Mouse (Mus musculus): ENCODE results near the gene Wdr34.

DNA sequence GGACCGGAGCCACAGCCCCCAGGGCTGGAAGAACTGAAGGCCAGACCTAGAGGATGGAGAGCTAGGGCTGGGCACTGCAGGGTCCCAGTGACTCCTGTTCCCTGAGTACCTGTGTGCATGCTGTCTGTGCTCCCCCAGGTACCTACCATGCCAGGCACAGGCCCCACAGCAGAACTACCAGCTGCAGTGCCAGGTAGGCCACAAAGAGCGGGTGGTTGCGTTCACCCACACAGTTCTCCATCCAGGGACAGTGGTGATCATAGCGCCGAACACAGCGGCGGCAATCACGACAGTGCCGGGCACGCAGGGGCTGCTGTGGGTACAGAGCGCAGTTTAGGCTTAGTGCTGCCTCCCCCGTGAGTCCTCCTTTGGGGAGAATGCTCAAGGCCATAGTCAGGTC lies 42.8 kb upstream of the Wdr34 start:
- no peak for TF ChIP-seq POLR2A (IDR thresholded peaks at IDR 0.05; ENCODE audit: borderline replicate concordance, low read depth, low read length)
- no peak for TF ChIP-seq CTCF (IDR thresholded peaks at IDR 0.05; ENCODE audit: low read depth, low read length)
